Mouse (Mus musculus) adrenal gland, adult 2 months (tissue): Measurements from ENCODE around the gene Mon1a. TPM values are rescaled to one million over a fixed set of nuclear protein-coding genes. Genes with fewer than 3 reads are reported as not detected.

Experiments
- DNase-seq: peaks from one replicate; pipeline ENCODE4 v3.0.0; 2021
- polyA plus RNA-seq: library from polyadenylated mRNA; depleted of rRNA; stranded (reverse); fragments of >200 nt; gene quantifications from 2 replicates; pipeline ENCODE4 v1.2.3, GENCODE M21; 2012
- total RNA-seq, 2 experiments: library from RNA; stranded (reverse); gene quantifications; 2 replicates each; pipeline ENCODE4 v1.2.3; 2021

Mon1a gene
- total and polyA plus RNA-seq, 3 experiments, result 19.2 to 42.9 (median 20.5) TPM

DNA sequence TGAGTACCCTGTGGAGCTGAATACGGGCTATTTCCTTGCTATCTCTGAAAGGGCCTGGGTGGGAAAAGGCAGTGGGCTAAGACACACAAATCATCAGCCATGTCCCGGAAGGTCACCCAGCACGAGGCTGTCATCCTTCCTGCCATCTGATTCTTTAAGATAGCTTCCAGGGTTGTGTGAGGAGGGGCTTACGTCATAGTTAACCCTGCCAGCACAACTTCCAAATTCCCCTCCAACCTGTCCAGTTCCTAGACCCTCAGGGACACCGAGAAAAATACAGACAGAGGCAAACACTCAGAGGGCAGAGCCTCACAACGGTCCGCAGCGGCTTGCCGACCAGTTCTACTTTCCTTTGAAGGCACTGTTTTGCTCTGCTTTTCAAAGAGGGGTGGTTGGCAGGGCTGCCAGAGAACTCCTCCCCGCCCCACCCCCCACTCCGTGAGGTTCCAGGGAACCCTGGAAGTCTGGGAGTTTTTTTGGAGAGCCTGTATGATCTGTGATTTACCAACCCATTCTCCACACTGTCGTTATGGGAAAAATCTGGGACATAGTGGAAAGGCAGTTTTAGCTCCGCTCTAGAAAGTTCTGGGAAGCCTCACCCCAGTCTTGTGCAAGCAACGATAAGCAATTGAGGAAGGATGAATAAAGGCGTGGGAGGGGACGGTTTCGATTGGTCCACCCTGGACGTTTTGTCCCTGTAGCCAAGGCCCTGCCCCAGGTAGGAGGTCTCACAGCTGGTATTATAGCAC, 20.6 kb downstream of the Mon1a start:
- DNase-seq, result peak; percentile 76

GRCm38 (mm10) chr9:107910025-107910769, 22.2 kb downstream of the Mon1a start:
- DNase-seq, result no peak

DNA sequence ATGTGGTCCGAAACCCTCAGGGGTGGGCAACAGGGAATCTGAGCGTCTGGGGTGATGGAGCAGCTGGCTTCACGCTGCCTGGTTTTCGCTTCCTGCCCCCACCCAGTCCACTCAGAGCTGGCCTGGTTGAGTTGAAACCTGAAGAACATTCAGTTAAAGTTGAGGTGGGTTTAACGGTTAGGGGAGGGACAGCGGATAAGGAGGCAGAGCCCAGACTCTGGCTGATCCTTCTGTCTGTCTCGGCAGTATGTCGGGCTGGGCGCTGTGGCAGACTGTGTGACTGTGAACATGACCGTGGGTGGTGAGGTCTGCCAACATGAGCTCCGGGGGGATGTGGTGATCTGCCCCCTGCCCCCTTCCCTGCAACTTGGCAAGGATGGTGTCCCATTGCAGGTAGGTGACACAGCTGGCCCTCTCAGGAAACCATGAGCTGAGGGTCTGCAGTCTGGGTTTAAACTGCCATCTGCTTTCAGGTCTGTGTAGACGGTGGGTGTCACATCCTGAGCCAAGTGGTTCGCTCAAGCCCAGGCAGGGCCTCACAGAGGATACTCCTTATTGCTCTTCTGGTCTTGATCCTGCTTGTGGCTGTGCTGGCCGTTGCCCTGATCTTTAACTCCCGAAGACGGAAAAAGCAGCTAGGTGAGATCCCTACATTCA, 26.9 kb downstream of the Mon1a start:
- DNase-seq, result no peak

GRCm38 (mm10) chr9:107917895-107918608, 30.1 kb downstream of the Mon1a start:
- DNase-seq, result no peak

- no peak for DNase-seq
These were observed 30.9 kb downstream of the Mon1a start for GRCm38 (mm10) chr9:107918884-107919283.

DNA sequence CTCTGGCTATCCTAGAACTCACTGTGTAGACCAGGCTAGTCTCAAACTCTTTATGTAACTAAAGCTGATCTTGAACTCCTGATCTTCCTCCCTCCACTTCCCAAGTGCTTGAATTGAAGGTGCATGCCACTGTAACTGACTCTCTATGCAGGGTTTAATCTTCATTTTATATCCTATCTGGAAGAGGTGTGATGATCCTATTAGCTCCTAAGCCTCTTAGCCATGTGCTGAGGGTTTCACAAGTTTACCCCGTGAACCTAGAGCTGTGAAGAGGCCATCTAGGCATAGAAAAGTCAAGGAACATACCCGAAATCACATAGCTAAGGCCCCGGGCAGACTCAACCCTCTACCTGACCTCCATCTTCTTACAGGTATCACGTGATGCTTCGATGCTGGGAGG, 31.5 kb downstream of the Mon1a start:
- DNase-seq, result no peak

- peak; percentile 45 for DNase-seq
These were observed 35.1 kb downstream of the Mon1a start for GRCm38 (mm10) chr9:107923021-107923420.

GRCm38 (mm10) chr9:107923956-107924355, 36.0 kb downstream of the Mon1a start:
- DNase-seq, result no peak

- DNase-seq, result no peak
These were observed 37.3 kb downstream of the Mon1a start for GRCm38 (mm10) chr9:107925251-107925650.

- DNase-seq, result no peak
These were observed 39.0 kb downstream of the Mon1a start for GRCm38 (mm10) chr9:107926920-107927420.

DNA sequence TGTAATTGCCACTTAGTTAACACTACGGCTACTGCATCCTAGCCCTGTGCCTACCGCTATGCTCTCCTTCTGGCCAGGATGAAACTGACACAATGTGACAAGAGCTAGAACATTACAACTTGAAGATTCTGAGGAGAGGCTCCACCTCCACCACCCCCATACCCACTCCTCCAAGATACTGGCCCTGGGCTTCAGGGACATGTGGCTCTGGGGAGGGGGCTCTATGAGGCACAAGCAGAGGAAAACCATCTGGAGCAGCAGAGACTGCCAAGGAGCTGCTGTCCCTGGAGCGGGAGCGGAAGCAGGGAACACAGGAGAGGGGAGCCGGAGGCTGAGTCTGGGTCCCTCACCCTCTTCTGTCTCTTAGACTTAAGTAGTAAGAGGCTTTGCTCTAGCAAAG, 39.8 kb downstream of the Mon1a start:
- no peak for DNase-seq

GRCm38 (mm10) chr9:107928169-107928568, 40.2 kb downstream of the Mon1a start, which contains the start of gene Actl11:
Actl11 (plus strand) TSS chr9:107928469.
- no peak for DNase-seq

GRCm38 (mm10) chr9:107932221-107932620, 44.3 kb downstream of the Mon1a start:
- no peak for DNase-seq

GRCm38 (mm10) chr9:107934146-107934545, 46.2 kb downstream of the Mon1a start:
- no peak for DNase-seq

- no peak for DNase-seq
These were observed 47.4 kb downstream of the Mon1a start, which contains the start of gene Camkv for GRCm38 (mm10) chr9:107935374-107935773. Camkv (plus strand) TSS chr9:107935674.

- DNase-seq, result peak; percentile 33
These were observed 47.9 kb downstream of the Mon1a start for GRCm38 (mm10) chr9:107935790-107936214.

DNA sequence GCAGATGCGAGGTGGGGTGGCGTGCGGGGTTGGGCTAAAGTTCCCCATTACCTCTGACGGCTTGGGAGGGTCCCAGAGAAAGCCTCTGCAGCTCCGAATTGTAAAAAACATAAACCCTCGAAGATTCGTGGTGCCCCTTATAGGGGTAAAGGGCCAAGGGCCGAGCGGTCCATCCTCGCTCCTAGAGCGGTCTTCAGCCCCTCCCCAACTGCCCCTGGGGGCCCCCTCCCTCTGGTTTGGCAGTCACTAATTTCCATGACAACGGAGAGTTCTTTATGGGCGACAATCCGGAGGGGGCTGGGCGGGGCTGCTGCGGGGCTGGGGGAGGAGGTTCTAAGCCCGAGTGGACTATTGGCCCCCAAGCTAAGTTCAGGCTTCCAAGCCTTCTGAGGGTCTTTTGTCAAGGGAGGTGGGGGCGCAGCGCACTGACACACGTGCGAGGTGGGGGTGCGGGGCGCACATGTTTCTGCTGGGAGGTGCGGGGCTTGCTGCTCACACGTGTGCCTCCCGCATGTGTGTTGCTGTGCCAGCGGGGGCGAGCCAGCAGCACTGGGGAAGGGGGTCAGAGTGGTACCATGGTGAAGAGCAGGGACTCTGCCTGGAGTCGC, 48.4 kb downstream of the Mon1a start:
- DNase-seq, result peak; percentile 24

DNA sequence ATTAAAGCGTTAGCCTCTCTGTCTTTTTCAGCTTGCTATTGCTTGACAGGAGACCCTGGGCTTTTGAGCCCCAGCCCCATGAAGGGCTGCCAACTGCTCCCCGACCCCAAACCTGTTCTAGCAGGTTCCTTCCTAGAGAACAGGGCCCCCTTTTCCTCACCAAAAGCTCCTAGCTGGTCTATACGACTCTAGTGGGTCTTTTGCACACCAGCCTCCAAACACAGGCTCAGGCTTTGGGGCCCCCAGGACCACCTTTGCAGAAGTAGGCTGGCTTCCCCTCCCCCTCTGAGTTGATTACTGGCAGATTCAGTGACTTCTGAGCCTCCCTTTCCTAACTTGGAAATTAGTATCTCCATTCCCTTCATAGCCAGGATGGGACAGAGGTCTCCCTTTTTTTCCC, 48.9 kb downstream of the Mon1a start:
- DNase-seq, result no peak

- no peak for DNase-seq
These were observed 59.6 kb downstream of the Mon1a start for GRCm38 (mm10) chr9:107947241-107948194.
